Mouse (Mus musculus): ENCODE results near the gene Psme4. TPM values are rescaled to one million over a fixed set of nuclear protein-coding genes. Genes with fewer than 3 reads are reported as not detected.

Gene Psme4
- 14.3 and 15.2 TPM in 2 replicates for polyA plus RNA-seq (2015; fragmentation: Nextera tagmentation; extraction: Ambion mirVana)

GRCm38 (mm10) chr11:30771267-30771903 lies at the start of gene Psme4:
Psme4 (plus strand) TSS chr11:30771726.

DNA sequence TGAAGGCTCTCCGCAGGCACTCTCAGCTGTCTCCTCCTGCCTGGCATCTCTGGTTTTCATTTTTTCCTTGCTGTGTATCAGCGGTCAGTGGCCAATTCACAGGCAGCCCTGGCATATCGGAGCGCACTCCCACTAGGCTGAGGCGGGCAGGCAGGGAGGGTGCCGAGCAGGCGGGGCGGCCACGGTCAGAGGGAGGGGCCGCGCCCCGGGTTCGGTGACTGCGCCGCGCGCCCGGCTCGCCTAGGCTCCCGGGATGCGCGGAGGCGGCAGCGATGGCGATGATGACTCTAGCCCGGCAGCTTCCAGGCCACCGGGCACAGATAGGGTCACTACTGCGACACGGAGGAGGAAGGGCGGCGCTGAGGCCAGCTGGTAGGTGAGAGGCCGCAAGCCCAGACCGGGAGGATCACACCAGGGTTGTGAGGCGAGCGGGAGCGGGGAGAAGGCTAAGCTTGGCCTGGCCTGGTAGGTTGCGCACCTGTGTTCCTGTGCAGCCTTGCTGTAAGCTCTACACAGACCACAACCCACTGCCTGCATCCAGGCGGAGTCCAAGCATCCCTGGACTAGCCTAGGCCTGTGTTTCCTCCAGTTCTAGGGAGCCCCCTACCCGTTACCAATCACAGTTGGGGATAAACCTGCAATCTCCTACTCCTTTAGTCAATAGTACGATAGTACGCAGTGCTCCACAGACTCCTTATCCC lies 113.8 kb downstream of the Psme4 start, which contains the start of the genes Gpr75 and Asb3:
Gene Gpr75 (plus strand): TSS at position 188 of the 701 bp plus-strand sequence.
Gene Asb3 (plus strand): TSS at position 246 of the 701 bp plus-strand sequence.

Other genes with a start within 250 kb of the Psme4 start
- 9.4 and 12.9 TPM in 2 replicates for gene Acyp2, start 122.1 kb upstream of the Psme4 start, polyA plus RNA-seq (2015; fragmentation: Nextera tagmentation; extraction: Ambion mirVana)
- gene Gpr75, start 113.6 kb downstream of the Psme4 start, polyA plus RNA-seq (2015; fragmentation: Nextera tagmentation; extraction: Ambion mirVana) = 0.05 and 0.07 TPM in 2 replicates
- 15.2 and 16.6 TPM in 2 replicates for gene Asb3, start 113.7 kb downstream of the Psme4 start, polyA plus RNA-seq (2015; fragmentation: Nextera tagmentation; extraction: Ambion mirVana)
- 14.3 and 14.4 TPM in 2 replicates for gene Erlec1, start 182.6 kb downstream of the Psme4 start, polyA plus RNA-seq (2015; fragmentation: Nextera tagmentation; extraction: Ambion mirVana)
- gene Chac2, start 214.6 kb downstream of the Psme4 start, polyA plus RNA-seq (2015; fragmentation: Nextera tagmentation; extraction: Ambion mirVana) = 62.6 and 75.5 TPM in 2 replicates

All from spleen, postnatal 0 days (tissue).